Mouse (Mus musculus): ENCODE data around the gene Gm20388. TPM values are rescaled to one million over a fixed set of nuclear protein-coding genes. Genes with fewer than 3 reads are reported as not detected.

The Gm20388 gene
- polyA plus RNA-seq, 1 experiment from 2014 or later = not detected

DNA sequence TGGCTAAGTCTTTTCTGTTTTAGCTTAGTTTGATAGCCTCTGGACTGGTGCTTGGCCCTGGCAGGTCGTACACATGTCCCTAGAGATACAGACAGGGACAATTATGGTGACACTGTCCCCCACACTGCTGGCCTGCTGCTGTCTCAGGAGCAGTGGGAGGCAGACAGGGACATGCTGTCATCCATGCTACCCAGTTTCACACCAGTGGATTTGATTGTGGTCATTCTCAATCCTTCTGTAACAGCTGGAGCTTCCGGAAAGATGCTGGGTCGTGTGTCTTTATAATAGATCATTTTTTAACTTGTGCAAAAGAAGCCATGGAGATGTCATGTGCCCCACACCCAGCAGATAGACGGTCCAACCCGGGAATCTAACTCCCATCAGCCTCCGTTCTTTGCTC, 2334.5 kb downstream of the Gm20388 start:
- no peak overlapping the region for H3K27ac ChIP-seq (replicated peaks in 1 of 2; ENCODE audit: control insufficient read depth in 1 of 2, insufficient read depth in 1 of 2, low read depth in 2 of 2, low read length in 2 of 2)
- H3K9ac ChIP-seq (ENCODE audit: low read length) = no peak overlapping the region
- H3K27me3 ChIP-seq (ENCODE audit: control insufficient read depth, insufficient read depth, low read length) = no peaks in the 10 kb centered on the region
- 76% methylated on average over 6 of the region's 6 CpGs for WGBS
- no peaks in the 10 kb centered on the region for H3K36me3 ChIP-seq (ENCODE audit: control insufficient read depth, insufficient read depth, low read length)
- H3K9me3 ChIP-seq (ENCODE audit: control insufficient read depth, low read length) = no peaks in the 10 kb centered on the region
- no peak overlapping the region for H3K4me2 ChIP-seq (ENCODE audit: low read length)
- ATAC-seq (ENCODE audit: insufficient number of reproducible peaks, insufficient read depth, low FRiP score, low read depth) = no peak
- H3K4me1 ChIP-seq (ENCODE audit: control insufficient read depth in 2 of 2, insufficient read depth in 2 of 2, low read length in 2 of 2) = peaks cover 5 to 11% of the 10 kb centered on the region in 2 experiments
- no peak overlapping the region for H3K4me3 ChIP-seq (ENCODE audit: control insufficient read depth in 1 of 2, insufficient read depth in 1 of 2, low read depth in 1 of 2, low read length in 2 of 2)

DNA sequence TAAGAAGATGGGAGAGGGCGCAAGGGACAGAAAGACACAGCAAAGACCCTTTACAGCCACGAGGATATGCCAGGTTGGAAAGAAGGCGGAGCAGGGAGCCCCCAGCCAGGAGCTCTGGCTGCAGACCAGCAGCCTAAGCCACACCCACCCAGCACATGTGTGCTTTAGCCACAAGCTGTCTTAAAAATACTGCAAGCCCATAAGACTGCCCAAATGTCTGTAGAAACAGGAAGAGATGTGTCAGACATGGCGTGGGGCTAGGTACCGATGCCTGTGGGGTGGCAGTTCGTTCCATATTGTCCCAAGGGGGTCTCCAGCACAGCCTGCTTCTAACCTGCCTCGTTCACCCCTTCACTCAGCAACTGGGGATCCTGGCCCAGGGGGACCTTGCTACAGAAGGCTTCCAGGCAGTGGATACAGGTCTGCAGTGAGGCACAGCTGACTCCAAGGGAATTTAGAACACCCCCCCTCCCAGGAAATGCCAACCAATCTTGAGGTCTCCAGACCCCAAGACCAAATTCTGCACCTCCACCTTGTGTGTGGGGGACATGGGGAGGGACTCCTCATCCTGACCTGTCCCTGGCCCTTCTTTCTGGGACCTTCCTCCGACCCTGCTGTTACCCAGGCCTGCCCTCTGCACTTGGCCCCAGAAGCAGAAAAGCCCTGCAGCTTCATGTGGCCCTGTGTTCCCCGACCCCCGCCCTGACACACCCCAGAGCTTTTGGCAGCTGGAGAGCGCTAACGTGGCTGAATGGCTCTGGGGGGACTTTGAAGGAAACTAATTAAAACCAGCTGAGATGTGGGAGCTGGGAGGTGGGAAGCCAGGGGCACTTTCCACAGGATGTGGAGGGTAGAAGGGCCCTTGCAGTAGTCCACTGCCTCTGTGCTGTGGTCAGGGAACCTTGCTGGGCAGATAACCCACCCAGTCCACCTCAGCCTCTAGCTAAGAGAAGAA, 2335.9 kb downstream of the Gm20388 start:
- no peaks in the 10 kb centered on the region for H3K36me3 ChIP-seq (ENCODE audit: control insufficient read depth, insufficient read depth, low read length)
- no peaks in the 10 kb centered on the region for H3K9me3 ChIP-seq (ENCODE audit: control insufficient read depth, low read length)
- no peak overlapping the region for H3K4me3 ChIP-seq (ENCODE audit: control insufficient read depth in 1 of 2, insufficient read depth in 1 of 2, low read depth in 1 of 2, low read length in 2 of 2)
- peaks cover 5 to 11% of the 10 kb centered on the region in 2 experiments for H3K4me1 ChIP-seq (ENCODE audit: control insufficient read depth in 2 of 2, insufficient read depth in 2 of 2, low read length in 2 of 2)
- H3K9ac ChIP-seq (ENCODE audit: low read length) = no peak overlapping the region
- no peaks in the 10 kb centered on the region for H3K27me3 ChIP-seq (ENCODE audit: control insufficient read depth, insufficient read depth, low read length)
- 46% methylated on average over 12 of the region's 12 CpGs for WGBS
- ATAC-seq (ENCODE audit: insufficient number of reproducible peaks, insufficient read depth, low FRiP score, low read depth) = no peak
- no peak overlapping the region for H3K4me2 ChIP-seq (ENCODE audit: low read length)
- no peak overlapping the region for H3K27ac ChIP-seq (replicated peaks in 1 of 2; ENCODE audit: control insufficient read depth in 1 of 2, insufficient read depth in 1 of 2, low read depth in 2 of 2, low read length in 2 of 2)

DNA sequence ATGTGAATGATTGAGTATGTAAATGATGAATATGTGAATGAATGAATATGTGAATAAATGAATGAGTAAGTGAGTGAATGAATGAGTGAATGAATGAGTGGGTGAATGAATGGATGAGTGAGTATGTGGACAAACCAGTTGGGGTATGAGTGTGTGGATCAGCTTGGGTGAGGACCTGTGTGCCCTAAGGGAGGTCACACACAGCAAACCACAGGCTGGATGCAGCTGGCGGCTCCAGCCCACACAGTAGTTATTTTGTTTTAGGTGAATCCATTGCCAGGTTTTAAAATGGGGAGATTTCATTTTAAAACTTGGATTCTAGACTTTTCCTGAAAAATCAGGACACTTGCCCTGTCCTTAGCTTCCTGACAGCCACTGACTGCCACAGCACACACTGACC, 2341.1 kb downstream of the Gm20388 start:
- 87% methylated on average over 1 of the region's 1 CpGs for WGBS
- H3K27ac ChIP-seq (replicated peaks in 1 of 2; ENCODE audit: control insufficient read depth in 1 of 2, insufficient read depth in 1 of 2, low read depth in 2 of 2, low read length in 2 of 2) = no peak overlapping the region
- ATAC-seq (ENCODE audit: insufficient number of reproducible peaks, insufficient read depth, low FRiP score, low read depth) = no peak
- peaks cover 5 to 6% of the 10 kb centered on the region in 2 experiments; a peak in 3 of 4 replicates for H3K4me1 ChIP-seq (ENCODE audit: control insufficient read depth in 2 of 2, insufficient read depth in 2 of 2, low read length in 2 of 2)
- no peak overlapping the region for H3K9ac ChIP-seq (ENCODE audit: low read length)
- H3K4me3 ChIP-seq (ENCODE audit: control insufficient read depth in 1 of 2, insufficient read depth in 1 of 2, low read depth in 1 of 2, low read length in 2 of 2) = no peak overlapping the region
- peaks cover 12% of the 10 kb centered on the region for H3K27me3 ChIP-seq (ENCODE audit: control insufficient read depth, insufficient read depth, low read length)
- no peaks in the 10 kb centered on the region for H3K9me3 ChIP-seq (ENCODE audit: control insufficient read depth, low read length)
- H3K4me2 ChIP-seq (ENCODE audit: low read length) = no peak overlapping the region
- no peaks in the 10 kb centered on the region for H3K36me3 ChIP-seq (ENCODE audit: control insufficient read depth, insufficient read depth, low read length)

DNA sequence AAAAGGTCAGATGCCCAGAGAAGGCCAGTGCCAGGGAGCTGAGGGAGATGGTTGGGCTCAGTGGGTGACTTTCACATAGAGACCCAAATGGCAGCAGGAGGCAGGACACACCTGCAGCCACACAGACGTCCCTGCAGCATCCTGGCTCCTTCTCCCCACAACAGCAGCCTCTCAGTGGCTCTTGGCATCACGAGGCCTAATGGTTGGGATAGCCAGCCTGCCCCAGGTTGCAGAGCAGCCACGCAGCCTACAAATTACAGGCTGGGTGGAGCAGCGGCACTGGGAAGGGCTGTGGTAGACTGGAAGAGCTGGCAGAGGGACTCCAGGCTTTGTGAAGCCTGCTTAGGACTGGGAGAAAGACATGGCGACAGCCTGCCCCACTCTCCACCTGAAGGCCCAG, 2341.7 kb downstream of the Gm20388 start:
- Histone ChIP-seq H3K4me3 (ENCODE audit: control insufficient read depth in 1 of 2, insufficient read depth in 1 of 2, low read depth in 1 of 2, low read length in 2 of 2) (no peak overlapping the region), H3K9ac (ENCODE audit: low read length) (no peak overlapping the region), H3K4me2 (ENCODE audit: low read length) (no peak overlapping the region), H3K27ac (replicated peaks in 1 of 2; ENCODE audit: control insufficient read depth in 1 of 2, insufficient read depth in 1 of 2, low read depth in 2 of 2, low read length in 2 of 2) (no peak overlapping the region), H3K36me3 (ENCODE audit: control insufficient read depth, insufficient read depth, low read length) (no peaks in the 10 kb centered on the region), H3K4me1 (ENCODE audit: control insufficient read depth in 2 of 2, insufficient read depth in 2 of 2, low read length in 2 of 2) (peaks cover 5% of the 10 kb centered on the region in 2 experiments; a peak in 3 of 4 replicates), H3K27me3 (ENCODE audit: control insufficient read depth, insufficient read depth, low read length) (peaks cover 12% of the 10 kb centered on the region), H3K9me3 (ENCODE audit: control insufficient read depth, low read length) (no peaks in the 10 kb centered on the region)
- 66% methylated on average over 5 of the region's 5 CpGs for WGBS
- no peak for ATAC-seq (ENCODE audit: insufficient number of reproducible peaks, insufficient read depth, low FRiP score, low read depth)

DNA sequence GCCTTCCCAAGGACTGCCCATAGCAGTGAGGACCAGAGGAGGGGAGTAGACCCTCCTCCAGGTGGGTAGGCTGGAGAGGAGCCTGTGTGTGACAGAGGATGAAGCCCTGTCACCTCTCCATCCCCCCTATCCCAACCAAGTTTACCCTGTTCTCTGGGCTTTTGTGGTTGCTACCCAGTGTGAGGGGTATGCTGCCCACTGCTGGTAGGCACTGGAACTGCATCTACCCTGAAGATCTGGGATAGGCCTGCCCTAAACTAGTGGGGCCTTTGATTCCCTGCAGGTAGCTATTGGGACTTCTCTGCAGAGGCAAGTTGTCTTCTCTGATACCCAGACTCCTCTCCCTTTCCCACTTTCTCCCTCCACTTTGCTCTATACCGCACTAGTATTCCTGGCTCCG, 2348.7 kb downstream of the Gm20388 start:
- no peak for ATAC-seq (ENCODE audit: insufficient number of reproducible peaks, insufficient read depth, low FRiP score, low read depth)
- H3K4me2 ChIP-seq (ENCODE audit: low read length) = no peak overlapping the region
- H3K27me3 ChIP-seq (ENCODE audit: control insufficient read depth, insufficient read depth, low read length) = peaks cover 17% of the 10 kb centered on the region
- H3K9ac ChIP-seq (ENCODE audit: low read length) = no peak overlapping the region
- no peaks in the 10 kb centered on the region for H3K9me3 ChIP-seq (ENCODE audit: control insufficient read depth, low read length)
- no peaks in the 10 kb centered on the region for H3K36me3 ChIP-seq (ENCODE audit: control insufficient read depth, insufficient read depth, low read length)
- H3K4me1 ChIP-seq (ENCODE audit: control insufficient read depth in 2 of 2, insufficient read depth in 2 of 2, low read length in 2 of 2) = peaks cover 2 to 5% of the 10 kb centered on the region in 2 experiments; a peak in 3 of 4 replicates
- H3K4me3 ChIP-seq (ENCODE audit: control insufficient read depth in 1 of 2, insufficient read depth in 1 of 2, low read depth in 1 of 2, low read length in 2 of 2) = no peak overlapping the region
- WGBS = 61% methylated on average over 2 of the region's 2 CpGs
- H3K27ac ChIP-seq (replicated peaks in 1 of 2; ENCODE audit: control insufficient read depth in 1 of 2, insufficient read depth in 1 of 2, low read depth in 2 of 2, low read length in 2 of 2) = no peak overlapping the region

DNA sequence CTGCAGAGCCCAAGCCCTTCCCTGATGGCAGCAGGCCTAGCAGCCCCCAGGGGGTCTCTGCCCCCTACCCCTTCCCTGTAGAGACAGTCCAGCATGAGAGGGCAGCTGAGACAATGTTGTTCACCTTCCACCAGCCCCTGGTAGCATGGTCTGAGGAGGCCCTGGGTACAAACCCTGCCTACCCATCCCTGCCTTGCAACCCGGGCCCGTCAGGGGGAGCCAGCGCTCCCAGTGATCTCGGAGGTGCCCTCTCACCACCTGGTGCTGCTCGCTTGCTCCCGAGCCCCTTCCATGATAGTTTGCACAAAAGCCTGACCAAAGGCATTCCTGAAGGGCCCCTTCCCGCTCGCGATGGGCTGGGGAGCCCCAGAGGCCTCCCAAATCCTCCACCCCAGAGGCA, 2350.1 kb downstream of the Gm20388 start:
- no peak for ATAC-seq (ENCODE audit: insufficient number of reproducible peaks, insufficient read depth, low FRiP score, low read depth)
- Histone ChIP-seq H3K27me3 (ENCODE audit: control insufficient read depth, insufficient read depth, low read length) (peaks cover 9% of the 10 kb centered on the region), H3K4me1 (ENCODE audit: control insufficient read depth in 2 of 2, insufficient read depth in 2 of 2, low read length in 2 of 2) (peaks cover 0 to 2% of the 10 kb centered on the region in 2 experiments; a peak in 3 of 4 replicates), H3K36me3 (ENCODE audit: control insufficient read depth, insufficient read depth, low read length) (no peaks in the 10 kb centered on the region), H3K27ac (replicated peaks in 1 of 2; ENCODE audit: control insufficient read depth in 1 of 2, insufficient read depth in 1 of 2, low read depth in 2 of 2, low read length in 2 of 2) (no peak overlapping the region), H3K4me3 (ENCODE audit: control insufficient read depth in 1 of 2, insufficient read depth in 1 of 2, low read depth in 1 of 2, low read length in 2 of 2) (no peak overlapping the region), H3K9ac (ENCODE audit: low read length) (no peak overlapping the region), H3K4me2 (ENCODE audit: low read length) (no peak overlapping the region), H3K9me3 (ENCODE audit: control insufficient read depth, low read length) (no peaks in the 10 kb centered on the region)
- 67% methylated on average over 9 of the region's 9 CpGs for WGBS

DNA sequence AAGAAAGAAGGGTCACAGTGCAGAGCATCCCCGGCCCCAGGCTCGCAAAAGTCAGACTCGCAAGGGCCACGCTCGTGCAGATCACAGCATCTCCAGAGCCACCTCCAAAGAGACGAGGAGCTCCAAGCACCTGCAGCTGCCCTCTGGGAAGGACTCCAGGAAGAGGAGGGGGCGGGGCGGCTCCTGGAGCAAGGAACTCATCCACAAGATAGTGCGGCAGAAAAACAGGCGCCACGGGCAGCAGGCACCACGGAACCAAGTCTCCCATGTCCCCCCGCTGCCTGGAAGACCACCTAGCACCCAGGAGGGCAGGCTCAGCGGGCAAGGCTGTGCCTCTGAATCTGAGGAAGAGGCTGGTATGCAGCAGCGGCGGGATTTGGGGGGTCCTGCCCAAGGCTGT, 2352.2 kb downstream of the Gm20388 start:
- peaks cover 5% of the 10 kb centered on the region; the same call in 1 of the 2 replicates for H3K27me3 ChIP-seq (ENCODE audit: control insufficient read depth, insufficient read depth, low read length)
- H3K9ac ChIP-seq (ENCODE audit: low read length) = no peak overlapping the region
- ATAC-seq (ENCODE audit: insufficient number of reproducible peaks, insufficient read depth, low FRiP score, low read depth) = no peak
- H3K9me3 ChIP-seq (ENCODE audit: control insufficient read depth, low read length) = no peaks in the 10 kb centered on the region
- no peak overlapping the region for H3K27ac ChIP-seq (replicated peaks in 1 of 2; ENCODE audit: control insufficient read depth in 1 of 2, insufficient read depth in 1 of 2, low read depth in 2 of 2, low read length in 2 of 2)
- H3K36me3 ChIP-seq (ENCODE audit: control insufficient read depth, insufficient read depth, low read length) = no peaks in the 10 kb centered on the region
- H3K4me1 ChIP-seq (ENCODE audit: control insufficient read depth in 2 of 2, insufficient read depth in 2 of 2, low read length in 2 of 2) = no peaks in the 10 kb centered on the region
- H3K4me3 ChIP-seq (ENCODE audit: control insufficient read depth in 1 of 2, insufficient read depth in 1 of 2, low read depth in 1 of 2, low read length in 2 of 2) = no peak overlapping the region
- H3K4me2 ChIP-seq (ENCODE audit: low read length) = no peak overlapping the region
- WGBS = 66% methylated on average over 16 of the region's 16 CpGs

Data from heart, embryonic 14.5 days (tissue).